Mouse (Mus musculus) lung, embryonic 14.5 days (tissue): ENCODE results near the gene Ets1. TPM values are rescaled to one million over a fixed set of nuclear protein-coding genes. Genes with fewer than 3 reads are reported as not detected.
A peak's percentile ranks its signal among the peaks of the same experiment; 100 is the strongest.

Source experiments
- ATAC-seq: fragments of 200-750 bp; cut with Nextera tagmentation; 2 replicates; pipeline ENCODE4 v1.8.0; 2017; ENCODE audit warnings: mild to moderate bottlenecking, moderate TSS enrichment, moderate library complexity; ENCODE audit not compliant: insufficient read depth
- DNase-seq: peaks from one replicate; pipeline ENCODE4 v3.0.0-alpha.2; 2015
- H3K27ac ChIP-seq: fragments of 300-500 bp; sonication (generic); 2 replicates; pipeline ENCODE4 v1.5.1; 2014; ENCODE audit warnings: low read depth, mild to moderate bottlenecking, moderate library complexity
- H3K27me3 ChIP-seq: fragments of 300-500 bp; sonication (generic); 2 replicates; pipeline ENCODE4 v1.6.1; 2014; ENCODE audit warnings: low read length, control low read depth; ENCODE audit not compliant: insufficient read depth
- H3K36me3 ChIP-seq: fragments of 300-500 bp; sonication (generic); 2 replicates; pipeline ENCODE4 v1.6.1; 2014; ENCODE audit warnings: control low read depth; ENCODE audit not compliant: insufficient read depth
- H3K4me1 ChIP-seq: fragments of 300-500 bp; sonication (generic); 2 replicates; pipeline ENCODE4 v1.6.1; 2014; ENCODE audit warnings: antibody characterized with exemption, control low read depth; ENCODE audit not compliant: insufficient read depth
- H3K4me2 ChIP-seq: fragments of 300-500 bp; sonication (generic); 2 replicates; pipeline ENCODE4 v1.6.1; 2014; ENCODE audit warnings: mild to moderate bottlenecking
- H3K4me3 ChIP-seq: fragments of 300-500 bp; sonication (generic); 2 replicates; pipeline ENCODE4 v1.5.1; 2014; ENCODE audit warnings: low read depth, low read length
- H3K9ac ChIP-seq: fragments of 300-500 bp; sonication (generic); 2 replicates; pipeline ENCODE4 v1.6.1; 2014
- H3K9me3 ChIP-seq: fragments of 300-500 bp; sonication (generic); 2 replicates; pipeline ENCODE4 v1.6.1; 2016; ENCODE audit warnings: low read depth, low read length, control low read depth
- CTCF ChIP-seq: IDR thresholded peaks from 2 replicates; pipeline ENCODE4 v1.5.1; 2016; ENCODE audit warnings: antibody characterized with exemption, low read depth
- WGBS: fragments of 180-500 bp; shearing (Covaris S2); extraction: QIAGEN DNeasy Blood & Tissue Kit; methylation state at CpG from one replicate; pipeline ENCODE4 v1.1.7; 2014; 5-methylcytosine and 5-hydroxymethylcytosine counted together
- polyA plus RNA-seq: library from polyadenylated mRNA; unstranded; fragments of >200 nt; fragmentation: Nextera tagmentation; extraction: Ambion mirVana; gene quantifications from 2 replicates; pipeline ENCODE4 v1.2.1, GENCODE M21; 2014

Ets1 gene
- polyA plus RNA-seq, 1 experiment from 2014 or later: 79.2 TPM

- TF ChIP-seq CTCF: no peak
- H3K36me3 ChIP-seq: no peaks in the 10 kb centered on the region
- no peak overlapping the region for H3K9ac ChIP-seq
- H3K4me2 ChIP-seq: no peak overlapping the region
- H3K27ac ChIP-seq: no peak overlapping the region
- no peak overlapping the region for H3K4me3 ChIP-seq
- 51% methylated on average over 7 of the region's 7 CpGs for WGBS
- no peaks in the 10 kb centered on the region for H3K27me3 ChIP-seq
- DNase-seq (no peak), ATAC-seq (no peak)
- peaks cover 13% of the 10 kb centered on the region; the same call in 1 of the 2 replicates for H3K4me1 ChIP-seq
- no peaks in the 10 kb centered on the region for H3K9me3 ChIP-seq
Observed at GRCm38 (mm10) chr9:32789306-32789705, 153.3 kb downstream of the Ets1 start.

- 44% methylated on average over 6 of the region's 6 CpGs for WGBS
- no peaks in the 10 kb centered on the region for H3K27me3 ChIP-seq
- H3K4me2 ChIP-seq: no peak overlapping the region
- H3K9me3 ChIP-seq: no peaks in the 10 kb centered on the region
- H3K9ac ChIP-seq: no peak overlapping the region
- no peaks in the 10 kb centered on the region for H3K36me3 ChIP-seq
- ATAC-seq (peak; percentile 41; the same call in 1 of the 2 replicates), DNase-seq (peak; percentile 10)
- no peak for TF ChIP-seq CTCF
- no peak overlapping the region for H3K4me3 ChIP-seq
- no peak overlapping the region for H3K27ac ChIP-seq
- peaks cover 13% of the 10 kb centered on the region; the same call in 1 of the 2 replicates for H3K4me1 ChIP-seq
Observed at GRCm38 (mm10) chr9:32791699-32792098, 155.7 kb downstream of the Ets1 start.

GRCm38 (mm10) chr9:32798171-32798570, 162.2 kb downstream of the Ets1 start:
- Histone ChIP-seq H3K27me3 (no peaks in the 10 kb centered on the region), H3K9ac (no peak overlapping the region), H3K27ac (no peak overlapping the region), H3K4me1 (no peaks in the 10 kb centered on the region), H3K36me3 (no peaks in the 10 kb centered on the region), H3K9me3 (no peaks in the 10 kb centered on the region), H3K4me2 (no peak overlapping the region), H3K4me3 (no peak overlapping the region)
- DNase-seq (no peak), ATAC-seq (no peak)
- no peak for TF ChIP-seq CTCF
- WGBS: 74% methylated on average over 1 of the region's 1 CpGs

GRCm38 (mm10) chr9:32806106-32806505, 170.1 kb downstream of the Ets1 start:
- Histone ChIP-seq H3K4me1 (no peaks in the 10 kb centered on the region), H3K9ac (no peak overlapping the region), H3K9me3 (no peaks in the 10 kb centered on the region), H3K27ac (no peak overlapping the region), H3K4me3 (no peak overlapping the region), H3K27me3 (no peaks in the 10 kb centered on the region), H3K36me3 (no peaks in the 10 kb centered on the region), H3K4me2 (no peak overlapping the region)
- peak; percentile 14; the same call in 1 of the 2 replicates for ATAC-seq
- WGBS: 16% methylated on average over 4 of the region's 4 CpGs
- no peak for TF ChIP-seq CTCF
- DNase-seq: peak; percentile 67

Other genes with a start within 250 kb of the Ets1 start
- gene Fli1, start 93.4 kb upstream of the Ets1 start, polyA plus RNA-seq: 35.7 and 37.8 TPM in 2 replicates